Mouse (Mus musculus): Measurements from ENCODE around the gene Sult5a1.
A peak's percentile ranks its signal among the peaks of the same experiment; 100 is the strongest.

Gene Sult5a1

DNA sequence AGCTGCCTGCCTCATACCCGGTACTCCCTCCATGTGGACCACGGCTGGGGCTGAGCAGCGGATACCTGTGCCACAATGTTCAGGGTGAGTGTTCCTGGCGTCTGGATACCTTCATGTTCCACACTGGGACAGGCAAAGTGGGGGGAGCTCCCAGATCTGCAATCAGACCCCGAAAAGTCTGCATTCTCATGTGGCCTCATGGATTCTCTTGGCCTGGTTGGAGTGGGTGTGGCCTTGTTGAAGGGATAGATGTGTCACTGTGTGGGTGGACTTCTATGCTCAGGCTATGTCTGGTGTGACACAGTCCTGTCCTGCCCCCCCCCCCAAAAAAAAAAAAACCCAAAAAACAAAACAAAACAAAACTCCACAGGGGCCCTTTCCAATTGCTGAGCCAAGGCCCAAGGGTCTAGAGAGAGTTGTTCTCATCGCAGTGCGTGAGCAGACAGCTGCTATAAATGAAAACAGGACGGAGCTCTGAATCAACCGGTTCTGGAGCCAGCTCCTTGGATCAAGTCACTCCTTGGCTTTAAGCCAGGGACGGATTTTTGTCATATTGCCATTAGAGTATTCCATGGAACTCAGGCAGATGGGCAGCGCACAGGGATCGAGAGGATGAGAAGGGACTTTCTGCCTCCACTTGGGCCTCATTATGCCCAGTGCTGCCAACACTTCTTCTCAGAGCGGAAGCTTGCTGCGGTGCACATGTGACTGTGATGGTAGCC lies 16.2 kb downstream of the Sult5a1 start:
- no peak for TF ChIP-seq GATA4 (IDR thresholded peaks at IDR 0.05; ENCODE audit: insufficient replicate concordance, low read length)

DNA sequence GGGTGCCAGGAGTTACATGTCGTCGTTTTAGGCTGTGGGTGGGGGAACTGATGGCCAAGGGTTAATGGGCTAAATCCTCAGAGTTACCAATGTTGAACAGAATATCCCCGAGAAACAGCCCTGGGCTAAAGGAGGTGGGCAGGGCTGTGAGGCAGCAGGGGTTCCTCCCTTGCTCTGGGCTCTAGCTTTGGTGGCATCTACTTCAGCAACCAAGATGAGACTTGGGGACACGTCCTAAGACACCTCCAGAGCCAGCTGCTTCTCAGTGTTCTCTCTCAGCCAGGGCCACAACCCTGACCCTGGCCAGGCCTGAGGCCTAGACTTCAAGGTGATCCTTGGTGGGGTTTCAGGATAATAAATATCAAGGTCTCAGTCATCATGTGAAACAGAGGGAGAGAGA lies 19.4 kb downstream of the Sult5a1 start:
- TF ChIP-seq GATA4 (IDR thresholded peaks at IDR 0.05; ENCODE audit: insufficient replicate concordance, low read length): no peak

DNA sequence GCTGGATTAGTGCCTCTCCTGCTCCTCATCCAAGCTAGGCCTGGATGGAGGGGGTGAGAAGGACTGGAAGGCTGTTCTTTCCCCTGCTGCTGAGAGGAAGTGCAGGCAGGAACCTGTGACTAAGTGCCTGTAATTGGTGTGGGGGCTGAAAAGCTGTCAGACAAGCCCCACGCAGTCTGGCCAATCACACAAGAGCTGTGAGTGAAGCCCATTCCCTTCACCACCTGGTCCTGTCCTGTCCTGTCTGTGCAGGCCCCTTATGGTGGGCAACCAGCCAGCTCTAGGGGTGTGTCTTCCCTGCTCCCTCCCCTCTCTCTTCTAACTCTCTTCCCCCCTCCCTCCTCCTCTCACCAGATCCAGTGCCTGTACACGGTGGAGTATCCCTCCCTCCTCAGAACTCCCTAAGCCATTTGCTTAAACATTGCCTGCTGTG lies 20.5 kb downstream of the Sult5a1 start:
- TF ChIP-seq GATA4 (IDR thresholded peaks at IDR 0.05; ENCODE audit: insufficient replicate concordance, low read length): no peak

DNA sequence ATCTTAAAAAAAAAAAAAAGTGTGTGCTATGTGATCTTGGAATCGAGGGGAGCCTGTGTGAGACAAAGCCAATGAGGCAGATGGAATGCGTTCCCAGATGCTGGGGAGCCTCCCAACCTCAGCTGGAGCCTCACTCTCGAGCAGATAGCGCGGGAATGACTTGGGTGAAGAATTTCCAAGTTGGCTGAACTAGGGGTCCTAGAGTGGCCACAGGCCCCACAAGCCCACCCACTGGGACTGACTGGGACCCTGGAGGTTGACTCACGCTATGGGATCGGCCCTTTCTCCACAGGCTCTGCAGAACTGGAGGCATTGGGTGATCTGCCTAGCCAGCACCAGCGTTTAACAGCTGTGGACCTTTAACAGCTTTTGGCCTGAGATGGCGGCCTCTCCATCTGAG lies 21.8 kb downstream of the Sult5a1 start:
- no peak for TF ChIP-seq GATA4 (IDR thresholded peaks at IDR 0.05; ENCODE audit: insufficient replicate concordance, low read length)

DNA sequence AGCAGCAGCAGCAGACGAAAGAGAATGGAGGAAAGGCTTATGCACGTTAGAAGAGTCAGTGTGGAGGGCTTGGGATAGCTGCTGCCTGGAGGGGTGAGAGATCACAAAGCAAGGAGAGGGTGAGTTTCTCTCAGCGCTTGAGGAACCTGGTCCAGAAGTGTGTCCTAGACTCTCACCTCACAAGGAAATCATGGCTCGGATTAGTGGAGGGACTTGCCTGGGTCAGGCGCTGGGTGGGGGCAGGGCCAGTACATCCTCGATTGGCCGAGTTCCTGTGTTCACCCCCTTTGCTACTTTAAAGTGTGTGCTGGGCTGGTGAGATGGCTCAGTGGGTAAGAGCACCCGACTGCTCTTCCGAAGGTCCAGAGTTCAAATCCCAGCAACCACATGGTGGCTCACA lies 22.3 kb downstream of the Sult5a1 start:
- TF ChIP-seq GATA4 (IDR thresholded peaks at IDR 0.05; ENCODE audit: insufficient replicate concordance, low read length): no peak

DNA sequence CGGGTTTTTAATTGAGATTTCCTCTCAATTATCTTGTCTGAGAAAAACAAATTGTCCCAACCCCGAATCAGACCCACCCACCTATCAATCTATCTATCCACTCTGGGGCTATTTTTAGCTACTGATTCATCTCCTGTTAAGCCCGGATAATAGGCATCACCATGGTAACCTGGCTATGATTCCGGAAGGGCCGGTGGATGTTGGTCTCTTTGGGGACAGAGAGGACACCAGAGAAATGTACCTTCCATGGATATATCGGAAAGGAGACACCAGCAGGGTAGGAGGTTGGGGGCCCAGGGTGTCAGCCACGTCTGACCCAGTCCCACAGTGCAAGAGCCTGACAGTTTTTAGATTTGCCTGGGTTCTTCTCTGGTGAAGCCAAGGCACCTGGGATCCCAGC lies 22.7 kb downstream of the Sult5a1 start:
- no peak for TF ChIP-seq GATA4 (IDR thresholded peaks at IDR 0.05; ENCODE audit: insufficient replicate concordance, low read length)

DNA sequence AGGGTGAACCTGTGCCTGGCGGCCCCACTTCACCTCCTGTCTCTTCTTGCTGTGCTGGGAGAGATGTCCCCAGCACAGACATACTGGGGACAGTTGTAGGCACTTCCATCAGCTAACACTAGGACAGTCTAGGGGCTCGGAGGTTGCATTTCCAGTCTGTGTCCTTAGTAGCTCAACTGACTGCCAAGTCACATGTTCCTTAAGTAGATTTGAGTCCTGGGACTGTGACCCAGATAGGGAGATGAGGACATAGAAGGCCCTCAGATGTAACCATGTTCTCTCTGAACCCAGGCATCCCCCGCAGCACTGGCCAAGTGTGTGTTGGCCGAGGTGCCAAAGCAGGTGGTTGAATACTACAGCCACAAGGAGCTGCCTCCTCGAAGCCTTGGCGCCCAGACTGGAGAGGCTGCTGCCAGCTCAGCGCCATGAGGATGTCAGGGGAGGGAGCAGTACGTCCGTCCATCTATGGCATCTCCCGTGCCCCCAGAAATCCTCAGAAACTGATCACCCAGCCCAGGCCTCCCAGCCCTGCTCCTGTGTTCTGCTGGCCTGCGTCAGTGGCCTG lies 23.9 kb downstream of the Sult5a1 start:
- TF ChIP-seq GATA4 (IDR thresholded peaks at IDR 0.05; ENCODE audit: insufficient replicate concordance, low read length): no peak

DNA sequence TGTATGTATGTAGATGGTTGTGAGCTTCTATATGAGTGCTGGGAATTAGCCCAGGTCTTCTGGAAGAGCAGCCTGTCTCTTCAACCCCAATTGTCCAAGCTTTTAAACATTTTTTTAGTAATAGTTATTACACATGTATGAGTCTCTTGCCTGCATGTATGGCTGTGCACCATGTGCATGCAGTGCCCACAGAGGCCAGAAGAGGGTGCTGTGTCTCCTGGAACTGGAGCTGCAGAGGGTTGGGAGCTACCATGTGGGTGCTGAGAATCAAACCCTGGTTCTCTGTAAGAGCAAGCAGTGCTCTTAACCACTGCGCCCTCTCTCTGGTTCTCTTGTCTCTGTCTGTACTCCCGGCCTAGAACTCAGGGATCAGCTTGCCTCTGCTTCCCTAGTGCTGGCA lies 25.2 kb downstream of the Sult5a1 start:
- TF ChIP-seq GATA4 (IDR thresholded peaks at IDR 0.05; ENCODE audit: insufficient replicate concordance, low read length): no peak

DNA sequence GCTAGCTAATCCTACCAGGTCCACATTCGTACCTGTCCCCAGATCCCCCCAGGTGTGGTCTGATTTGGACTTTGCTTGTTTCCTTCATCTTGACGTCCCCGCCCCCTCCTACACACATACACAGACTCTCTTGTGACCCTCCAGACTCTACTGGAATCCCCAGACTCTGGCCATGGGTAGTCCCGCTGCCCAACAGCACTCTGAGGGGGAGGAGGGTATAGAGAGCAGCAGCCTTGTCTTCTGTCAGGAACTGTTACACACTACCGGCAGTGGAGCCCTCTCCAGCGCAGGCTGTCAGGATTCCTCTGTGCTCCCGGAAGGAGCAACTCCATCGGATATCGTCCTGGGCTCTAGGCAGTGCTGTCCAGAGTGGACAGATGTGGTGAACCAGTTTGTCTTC lies 27.1 kb downstream of the Sult5a1 start:
- no peak for TF ChIP-seq GATA4 (IDR thresholded peaks at IDR 0.05; ENCODE audit: insufficient replicate concordance, low read length)

DNA sequence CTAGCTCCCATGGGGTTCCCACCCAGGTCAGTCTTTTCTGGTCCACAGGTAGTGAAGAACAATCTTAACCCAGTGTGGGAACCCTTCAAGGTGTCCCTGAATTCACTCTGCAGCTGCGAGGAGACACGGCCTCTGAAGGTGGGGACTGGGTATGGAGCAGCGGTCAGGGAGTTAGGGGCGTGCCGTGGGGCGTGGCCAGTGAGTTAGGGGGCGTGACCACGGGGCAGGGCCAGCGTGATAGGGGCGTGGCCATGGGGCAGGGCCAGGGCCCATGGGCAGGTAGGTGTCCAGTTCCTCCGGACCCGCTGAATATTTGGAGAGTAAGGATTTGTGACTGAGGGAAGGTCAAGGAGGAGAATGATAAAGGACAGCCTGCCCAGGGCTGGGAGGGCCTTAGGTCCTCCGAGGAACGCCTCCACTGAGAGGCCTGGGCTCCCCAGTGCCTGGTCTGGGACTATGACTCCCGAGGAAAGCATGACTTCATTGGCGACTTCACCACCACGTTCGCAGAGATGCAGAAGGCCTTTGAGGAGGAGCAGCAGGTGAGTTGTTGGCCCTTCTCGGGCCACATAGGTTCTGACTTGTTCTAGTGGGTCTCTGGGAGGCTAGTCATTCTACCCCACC lies 31.8 kb downstream of the Sult5a1 start:
- TF ChIP-seq GATA4 (IDR thresholded peaks at IDR 0.05; ENCODE audit: insufficient replicate concordance, low read length): no peak

DNA sequence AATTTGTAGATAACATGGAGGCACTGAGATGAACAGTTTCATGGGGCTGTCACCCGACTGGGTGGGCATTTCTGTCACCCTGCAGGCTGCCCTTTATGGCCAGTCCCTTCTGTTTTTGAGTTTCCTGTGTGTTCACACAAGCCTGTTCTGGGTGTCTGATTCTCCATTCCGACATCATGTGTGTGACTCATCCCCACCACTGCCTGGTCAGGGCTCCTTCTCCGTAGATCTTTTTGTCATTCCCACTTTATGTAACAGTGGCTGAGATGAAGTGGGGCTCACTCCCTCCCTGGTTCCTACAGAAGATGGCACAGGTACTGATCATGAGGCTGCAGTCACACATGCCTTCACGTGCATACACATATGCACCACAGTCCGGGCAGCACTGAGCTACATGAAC lies 35.4 kb downstream of the Sult5a1 start:
- TF ChIP-seq GATA4 (IDR thresholded peaks at IDR 0.05; ENCODE audit: insufficient replicate concordance, low read length): no peak

DNA sequence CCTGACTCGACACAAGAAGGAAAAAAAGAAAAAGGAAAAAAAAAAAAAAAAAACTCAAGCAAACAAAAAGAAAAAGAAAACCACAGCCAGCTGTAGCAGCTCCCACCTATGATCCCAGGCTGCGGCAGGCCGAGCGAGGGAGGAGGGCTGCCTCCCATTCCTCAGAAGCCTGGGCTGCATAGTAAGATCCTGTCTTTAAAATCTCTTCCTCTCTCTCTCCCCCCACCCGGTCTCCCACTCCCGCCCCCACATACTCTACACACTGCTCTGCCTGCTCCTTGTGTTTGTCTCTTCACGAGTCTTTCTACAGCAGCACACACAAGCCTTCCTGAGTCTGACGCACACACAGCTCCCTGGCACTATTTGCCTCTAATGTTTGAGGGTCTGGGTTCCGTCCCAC lies 36.1 kb downstream of the Sult5a1 start:
- TF ChIP-seq GATA4 (IDR thresholded peaks at IDR 0.05; ENCODE audit: insufficient replicate concordance, low read length): no peak

DNA sequence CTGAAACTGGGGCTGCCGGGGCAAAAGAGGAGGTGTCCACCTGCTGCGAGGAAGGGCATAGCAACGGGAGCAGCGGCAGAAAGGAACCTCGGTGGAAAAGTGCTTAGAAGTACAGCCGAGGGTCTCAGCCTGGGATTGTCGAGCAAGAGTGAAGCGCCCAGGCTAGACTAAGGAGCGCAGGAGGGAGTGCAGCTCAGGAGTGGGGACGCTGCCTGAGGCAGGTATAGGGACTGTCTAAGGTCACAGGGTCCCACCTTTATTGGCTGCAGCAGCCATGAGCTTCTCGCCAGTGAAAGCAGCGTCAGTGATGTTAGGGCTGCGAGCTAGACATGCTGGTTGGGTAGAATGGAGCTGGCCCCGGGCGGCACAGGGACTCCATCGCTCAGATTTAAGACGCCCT lies 40.4 kb downstream of the Sult5a1 start:
- TF ChIP-seq GATA4 (IDR thresholded peaks at IDR 0.05; ENCODE audit: insufficient replicate concordance, low read length): no peak

DNA sequence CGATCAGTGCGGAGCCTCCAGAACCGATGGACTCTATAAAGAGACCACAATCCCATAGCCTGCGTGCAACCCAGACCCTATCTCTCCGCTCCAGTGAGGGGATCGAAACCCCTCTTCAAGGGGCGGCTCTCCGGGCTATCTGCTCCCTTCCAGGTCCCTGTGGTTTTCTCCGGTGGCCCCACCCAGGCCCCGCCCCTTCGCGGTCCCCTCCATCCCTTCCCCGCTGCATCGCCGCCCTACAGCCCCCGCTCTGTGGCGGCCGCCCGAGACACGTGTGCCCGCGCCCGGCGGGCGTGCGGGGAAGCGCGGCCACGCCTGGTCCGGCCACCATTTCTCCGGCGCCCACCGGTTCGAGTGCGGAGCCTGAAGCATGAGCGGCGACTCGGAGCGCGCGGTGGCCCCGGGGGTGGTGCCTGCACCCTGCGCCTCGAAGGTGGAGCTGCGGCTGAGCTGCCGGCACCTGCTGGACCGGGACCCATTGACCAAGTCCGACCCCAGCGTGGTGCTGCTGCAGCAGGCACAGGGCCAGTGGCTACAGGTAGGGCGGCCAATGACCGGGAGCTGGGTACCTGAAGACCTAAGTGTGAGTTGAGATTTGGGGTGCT lies 40.9 kb downstream of the Sult5a1 start, which contains the start of gene Cpne7:
TSS of gene Cpne7 (plus strand) at position 248 of the 605 bp plus-strand sequence.
- no peak for TF ChIP-seq GATA4 (IDR thresholded peaks at IDR 0.05; ENCODE audit: insufficient replicate concordance, low read length)

DNA sequence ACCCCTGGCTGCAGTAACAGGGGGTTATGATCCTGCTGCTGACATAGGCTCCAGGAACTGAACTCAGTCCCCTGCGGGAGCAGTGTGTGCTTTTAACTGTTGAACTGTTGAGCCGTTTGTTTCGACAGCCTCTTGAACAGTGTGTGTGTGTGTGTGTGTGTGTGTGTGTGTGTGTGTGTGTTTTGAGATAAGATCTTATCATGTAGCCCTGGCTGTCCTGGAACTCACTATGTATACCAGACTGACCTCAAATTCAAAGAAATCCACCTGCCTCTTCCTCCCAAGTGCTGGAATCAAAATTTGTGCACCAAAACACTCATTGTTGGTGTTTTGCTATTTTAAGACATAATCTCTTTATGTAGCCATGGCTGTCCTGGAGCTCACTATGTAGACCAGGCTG lies 43.5 kb downstream of the Sult5a1 start:
- 0 out of 2 replicates have a peak, but pooled peaks have one; percentile 25 for TF ChIP-seq GATA4 (IDR thresholded peaks at IDR 0.05; ENCODE audit: insufficient replicate concordance, low read length)

DNA sequence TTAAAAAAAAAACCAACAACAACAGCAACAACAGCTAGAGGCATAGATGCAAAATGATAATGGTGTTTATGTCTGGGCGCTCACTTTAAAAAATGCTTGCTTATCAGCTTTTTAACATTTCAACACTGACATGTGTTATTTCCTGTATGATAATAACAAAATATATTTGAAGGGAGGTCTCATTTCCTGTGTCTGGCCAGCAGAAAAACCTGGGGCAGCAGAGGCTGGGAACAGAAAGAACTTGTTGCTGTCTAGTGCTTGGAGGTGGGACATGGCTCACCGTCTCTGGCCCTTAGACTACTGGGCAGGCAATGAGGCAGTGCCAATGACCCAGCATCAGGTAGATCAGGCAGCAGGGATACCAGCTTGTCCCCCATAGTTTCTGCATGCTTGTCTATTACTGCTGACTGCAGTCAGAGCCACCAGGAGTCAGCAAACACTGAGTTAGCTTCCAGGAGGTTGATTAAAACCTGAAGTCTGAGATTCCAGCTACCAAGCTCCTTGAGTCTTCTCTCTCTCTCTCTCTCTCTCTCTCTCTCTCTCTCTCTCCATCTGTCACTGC lies 44.1 kb downstream of the Sult5a1 start:
- TF ChIP-seq GATA4 (IDR thresholded peaks at IDR 0.05; ENCODE audit: insufficient replicate concordance, low read length): no peak

Measured in liver, adult (tissue).